Mouse (Mus musculus): Measurements from ENCODE around the gene Slfn4. TPM values are rescaled to one million over a fixed set of nuclear protein-coding genes. Genes with fewer than 3 reads are reported as not detected.
"Not testable (repeated sequence)": the region's sequence is repeated elsewhere in the genome, so short reads cannot be mapped to it uniquely, and the experiment has no call there.

The Slfn4 gene
- under 1 TPM; 0.31 to 0.59 TPM for total RNA-seq (2021)
- long read RNA-seq, experiment 1, result 0 reads
- long read RNA-seq, experiment 2, partial matches to known transcripts, result 0 of 1 reads
- long read RNA-seq, experiment 2, other reads (novel, unspliced or antisense), result 1 of 1 reads

DNA sequence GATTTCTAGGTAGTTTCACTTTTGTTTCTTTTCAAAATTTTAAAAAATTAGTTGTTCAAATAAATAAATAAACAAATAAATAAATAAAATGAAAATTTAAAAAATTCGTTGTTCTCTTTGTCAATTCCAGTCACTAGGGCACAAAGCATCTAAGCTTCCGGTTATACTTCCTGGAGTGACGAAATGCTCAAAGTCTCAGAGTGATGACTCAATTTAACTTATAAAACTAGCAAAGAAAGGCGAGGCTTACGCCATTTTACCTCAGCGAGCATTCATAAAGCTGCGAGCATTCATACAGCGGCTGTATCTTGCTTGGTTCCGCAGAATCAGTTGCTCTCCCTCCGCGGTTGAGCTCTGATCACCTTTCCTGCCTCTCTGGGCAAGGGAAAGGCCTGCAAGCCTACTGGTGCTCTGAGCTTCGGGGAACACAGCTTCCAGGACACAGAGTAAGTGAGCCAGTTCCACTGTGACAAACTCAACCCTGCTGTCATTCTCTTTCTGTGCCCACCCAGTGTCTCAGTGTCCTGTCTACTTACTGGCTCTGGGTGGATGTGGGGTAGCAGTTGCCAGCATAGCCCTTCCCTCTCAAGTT, at the start of gene Slfn4:
Gene Slfn4, plus strand, starts transcription at position 239 of the 592 bp plus-strand sequence.
- DNase-seq (ENCODE audit: low spot score in 2 of 2), result no peak

DNA sequence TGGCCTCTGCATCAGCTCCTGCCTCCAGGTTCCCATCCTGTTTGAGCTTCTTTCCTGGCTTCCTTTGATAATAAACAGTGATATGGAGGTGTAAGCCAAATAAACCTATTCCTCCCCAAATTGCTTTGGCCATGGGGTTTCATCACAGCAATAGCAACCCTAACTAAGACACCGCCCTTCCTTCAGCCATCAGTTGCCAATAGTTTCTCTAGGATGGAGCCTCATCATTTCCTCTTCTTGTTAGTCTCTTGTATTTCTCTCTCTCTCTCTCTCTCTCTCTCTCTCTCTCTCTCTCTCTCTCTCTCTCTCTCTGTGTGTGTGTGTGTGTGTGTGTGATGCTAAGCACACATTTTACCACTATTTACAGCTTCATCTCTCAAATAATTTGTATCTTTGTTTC, 49.4 kb upstream of the Slfn4 start:
- not testable (repeated sequence) for DNase-seq (ENCODE audit: low spot score in 2 of 2)

DNA sequence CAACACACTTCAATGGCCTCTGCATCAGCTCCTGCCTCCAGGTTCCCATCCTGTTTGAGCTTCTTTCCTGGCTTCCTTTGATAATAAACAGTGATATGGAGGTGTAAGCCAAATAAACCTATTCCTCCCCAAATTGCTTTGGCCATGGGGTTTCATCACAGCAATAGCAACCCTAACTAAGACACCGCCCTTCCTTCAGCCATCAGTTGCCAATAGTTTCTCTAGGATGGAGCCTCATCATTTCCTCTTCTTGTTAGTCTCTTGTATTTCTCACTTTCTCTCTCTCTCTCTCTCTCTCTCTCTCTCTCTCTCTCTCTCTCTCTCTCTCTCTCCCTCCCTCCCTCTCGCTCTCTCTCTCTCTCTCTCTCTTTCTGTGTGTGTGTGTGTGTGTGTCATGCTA, 37.7 kb upstream of the Slfn4 start:
- DNase-seq (ENCODE audit: low spot score in 2 of 2), result not testable (repeated sequence)

DNA sequence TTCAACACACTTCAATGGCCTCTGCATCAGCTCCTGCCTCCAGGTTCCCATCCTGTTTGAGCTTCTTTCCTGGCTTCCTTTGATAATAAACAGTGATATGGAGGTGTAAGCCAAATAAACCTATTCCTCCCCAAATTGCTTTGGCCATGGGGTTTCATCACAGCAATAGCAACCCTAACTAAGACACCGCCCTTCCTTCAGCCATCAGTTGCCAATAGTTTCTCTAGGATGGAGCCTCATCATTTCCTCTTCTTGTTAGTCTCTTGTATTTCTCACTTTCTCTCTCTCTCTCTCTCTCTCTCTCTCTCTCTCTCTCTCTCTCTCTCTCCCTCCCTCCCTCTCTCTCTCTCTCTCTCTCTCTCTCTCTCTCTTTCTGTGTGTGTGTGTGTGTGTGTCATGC, 26.0 kb upstream of the Slfn4 start:
- not testable (repeated sequence) for DNase-seq (ENCODE audit: low spot score in 2 of 2)

DNA sequence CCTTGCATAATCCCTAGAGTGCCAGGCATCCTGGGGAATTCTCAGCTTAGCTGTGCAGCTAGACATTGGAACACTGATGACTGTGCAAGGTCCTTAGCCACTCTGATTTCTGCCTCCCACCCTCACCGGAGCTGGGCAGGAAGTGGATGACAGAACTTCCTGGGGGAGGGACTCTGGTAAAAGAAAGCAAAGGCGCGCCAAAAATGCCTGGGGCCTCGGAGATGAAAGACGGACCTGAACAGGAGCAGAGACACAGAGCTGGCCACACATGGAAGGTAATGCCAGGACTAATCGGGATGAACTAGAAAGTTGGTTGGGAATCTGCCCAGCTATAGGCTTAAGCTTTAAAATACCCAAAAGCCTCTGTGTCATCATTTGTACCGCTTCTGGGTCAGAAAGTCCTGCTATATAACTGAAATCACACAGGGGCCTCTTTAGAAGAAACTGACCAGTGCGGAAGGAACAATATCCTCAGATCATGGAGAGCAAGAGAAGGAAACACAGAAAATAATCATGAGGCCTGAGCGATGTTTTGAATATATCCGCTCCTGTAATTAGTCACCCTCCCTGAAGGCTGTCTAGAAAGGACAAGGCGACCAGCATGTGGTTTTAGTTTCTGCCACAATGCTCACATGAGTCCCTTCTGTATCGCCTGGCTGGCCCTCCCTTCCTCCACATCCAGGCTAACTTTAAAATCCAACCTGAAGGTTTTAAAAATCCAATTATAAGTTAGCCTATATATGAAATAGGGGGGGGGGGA, 16.3 kb downstream of the Slfn4 start, which contains the start of gene Slfn3:
Gene Slfn3, plus strand, starts transcription at position 197 of the 760 bp plus-strand sequence.
- DNase-seq (ENCODE audit: low spot score in 2 of 2), result no peak

DNA sequence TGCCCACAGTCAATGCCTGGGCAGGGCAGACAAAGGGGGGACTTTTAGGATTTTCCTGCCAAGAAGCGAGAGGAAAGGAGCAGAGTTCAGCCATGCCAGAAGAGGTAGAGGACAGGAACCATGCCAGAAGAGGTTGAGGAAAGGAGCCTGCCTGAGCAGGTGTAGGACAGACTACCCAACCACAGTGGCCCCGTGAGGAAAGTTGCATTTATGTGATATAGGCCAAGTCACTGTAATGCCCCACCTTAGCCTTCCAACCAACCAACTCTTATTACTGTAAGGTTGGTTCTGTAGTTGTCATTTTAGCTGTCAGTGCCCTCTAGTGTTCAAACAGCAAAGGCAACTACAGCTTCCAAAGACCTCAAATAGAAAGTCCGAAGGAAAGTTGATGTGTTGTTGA, 17.0 kb downstream of the Slfn4 start:
- no peak for DNase-seq (ENCODE audit: low spot score in 2 of 2)

DNA sequence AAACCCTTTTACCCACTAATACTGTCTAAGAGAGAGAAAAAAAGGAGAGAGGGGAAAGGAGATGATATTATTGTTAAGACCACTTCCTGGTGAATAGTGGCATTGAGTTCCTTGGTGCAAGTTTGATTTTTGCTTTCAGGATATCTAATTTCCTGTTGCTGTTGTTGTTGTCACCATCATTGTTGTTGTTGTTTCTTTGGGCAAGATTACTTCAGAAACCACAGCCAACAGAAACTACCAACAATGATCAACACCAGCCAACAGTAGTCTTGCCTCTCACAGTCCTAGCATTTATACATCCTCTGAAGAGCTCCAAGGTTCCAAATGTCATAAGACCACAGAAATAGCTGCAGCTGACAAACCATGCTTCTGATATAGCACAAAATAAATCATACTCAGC, 30.0 kb downstream of the Slfn4 start:
- DNase-seq (ENCODE audit: low spot score in 2 of 2), result no peak

DNA sequence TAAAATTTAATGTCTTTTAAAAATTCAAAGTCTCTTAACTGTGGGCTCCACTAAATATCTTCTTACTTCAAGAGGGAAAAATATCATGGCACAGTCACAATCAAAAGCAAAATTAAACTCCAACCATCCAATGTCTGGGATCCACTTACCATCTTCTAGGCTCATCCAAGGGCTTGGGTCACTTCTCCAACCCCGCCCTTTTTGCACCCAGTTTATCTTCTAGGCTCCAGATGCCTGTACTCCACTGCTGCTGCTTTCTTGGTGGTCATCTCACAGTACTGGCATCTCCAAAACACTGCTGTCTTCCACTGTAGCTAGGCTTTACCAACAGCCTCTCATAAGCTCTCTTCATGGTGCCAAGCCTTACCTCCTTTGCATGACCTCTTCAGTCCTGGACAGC, 41.1 kb downstream of the Slfn4 start:
- DNase-seq (ENCODE audit: low spot score in 2 of 2), result no peak

DNA sequence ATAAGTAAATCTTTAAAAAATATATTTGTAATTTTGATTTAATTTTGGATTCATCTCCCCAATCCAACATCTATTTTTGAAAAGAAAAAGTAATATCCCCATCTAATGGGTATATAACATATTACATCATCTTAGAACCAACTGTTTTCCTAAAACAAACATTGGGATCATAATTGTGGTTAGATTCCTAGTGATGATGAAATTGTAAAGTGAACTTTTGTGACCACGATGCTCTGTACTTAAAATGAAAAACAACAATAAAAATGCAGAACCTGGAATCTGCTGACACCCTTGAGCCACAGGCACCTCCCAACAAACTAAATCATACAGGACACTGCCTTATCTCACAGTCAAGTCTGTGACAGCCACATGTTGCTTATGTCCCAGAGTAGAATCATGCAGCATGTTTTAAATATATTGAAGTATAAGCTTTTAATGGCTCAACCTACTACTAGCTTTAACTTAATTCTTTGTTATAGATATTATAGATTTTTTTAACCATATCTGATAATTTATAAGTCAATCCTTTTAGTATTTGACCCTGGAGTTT, 46.4 kb downstream of the Slfn4 start:
- no peak for DNase-seq (ENCODE audit: low spot score in 2 of 2)

DNA sequence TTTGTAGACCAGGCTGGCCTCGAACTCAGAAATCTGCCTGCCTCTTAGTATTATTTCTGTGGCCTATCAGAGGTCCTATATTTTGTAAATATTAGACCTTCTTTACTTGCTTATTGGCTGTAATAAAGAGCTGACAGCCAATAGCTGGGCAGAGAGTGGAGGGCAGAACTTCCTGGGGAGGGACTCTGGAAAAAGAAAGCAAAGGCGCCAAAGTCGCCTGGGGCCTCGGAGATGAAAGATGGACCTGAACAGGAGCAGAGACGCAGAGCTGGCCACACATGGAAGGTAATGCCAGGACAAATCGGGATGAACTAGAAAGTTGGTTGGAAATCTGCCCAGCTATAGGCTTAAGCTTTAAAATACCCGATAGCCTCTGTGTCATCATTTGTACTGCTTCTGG, 48.4 kb downstream of the Slfn4 start:
- DNase-seq (ENCODE audit: low spot score in 2 of 2), result no peak

DNA sequence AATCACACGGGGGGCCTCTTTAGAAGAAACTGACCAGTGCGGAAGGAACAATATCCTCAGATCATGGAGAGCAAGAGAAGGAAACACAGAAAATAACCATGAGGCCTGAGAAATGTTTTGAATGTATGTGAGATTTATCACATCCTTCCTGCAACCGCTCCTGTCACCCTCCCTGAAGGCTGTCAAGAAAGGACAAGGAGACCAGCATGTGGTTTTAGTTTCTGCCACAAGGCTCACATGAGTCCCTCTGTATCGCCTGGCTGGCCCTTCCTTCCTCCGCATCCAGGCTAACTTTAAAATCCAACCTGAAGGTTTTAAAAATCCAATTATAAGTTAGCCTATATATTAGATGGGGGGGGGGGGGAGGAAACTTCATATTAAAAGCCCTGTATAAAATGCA, 48.8 kb downstream of the Slfn4 start:
- DNase-seq (ENCODE audit: low spot score in 2 of 2), result not testable (repeated sequence)

DNA sequence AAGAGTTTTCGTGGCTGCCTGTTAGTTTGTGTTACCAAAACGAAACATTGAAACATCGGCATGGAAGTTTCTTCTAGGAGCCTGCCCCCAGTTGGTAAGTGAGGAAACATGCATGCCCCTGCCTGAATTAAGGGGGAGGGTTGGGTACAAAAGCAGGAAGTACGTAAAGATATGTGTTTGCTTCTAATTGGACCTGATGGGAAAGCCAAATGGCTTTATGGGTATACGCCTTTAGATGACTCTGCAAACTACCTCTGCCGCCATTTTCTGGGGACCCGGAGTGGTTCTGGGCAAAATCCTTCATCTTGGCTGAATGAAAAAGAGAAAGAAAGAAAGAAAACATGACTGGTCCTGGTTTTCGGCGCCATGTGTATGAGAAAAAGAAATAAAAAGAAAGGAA, 49.2 kb downstream of the Slfn4 start:
- DNase-seq (ENCODE audit: low spot score in 2 of 2), result no peak

DNA sequence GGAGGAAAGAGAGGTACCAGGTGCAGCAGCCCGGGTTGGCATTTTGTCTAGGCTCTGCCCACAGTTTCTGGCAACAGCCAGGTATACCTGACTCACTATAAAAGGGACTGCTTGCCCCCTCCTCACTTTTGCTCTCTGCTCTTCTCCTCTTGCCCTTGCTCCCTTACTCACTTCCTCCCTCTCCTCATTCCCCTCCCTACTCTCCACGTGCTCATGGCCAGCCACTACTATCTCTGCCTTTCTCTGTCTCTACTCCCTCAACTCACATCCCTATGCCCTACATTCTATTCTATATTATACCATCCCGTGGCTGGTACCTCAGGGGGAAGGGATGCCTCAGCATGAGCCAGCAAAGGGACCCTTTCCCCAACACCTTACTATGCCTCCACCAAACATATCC, 49.8 kb downstream of the Slfn4 start:
- DNase-seq (ENCODE audit: low spot score in 2 of 2), result no peak

DNA sequence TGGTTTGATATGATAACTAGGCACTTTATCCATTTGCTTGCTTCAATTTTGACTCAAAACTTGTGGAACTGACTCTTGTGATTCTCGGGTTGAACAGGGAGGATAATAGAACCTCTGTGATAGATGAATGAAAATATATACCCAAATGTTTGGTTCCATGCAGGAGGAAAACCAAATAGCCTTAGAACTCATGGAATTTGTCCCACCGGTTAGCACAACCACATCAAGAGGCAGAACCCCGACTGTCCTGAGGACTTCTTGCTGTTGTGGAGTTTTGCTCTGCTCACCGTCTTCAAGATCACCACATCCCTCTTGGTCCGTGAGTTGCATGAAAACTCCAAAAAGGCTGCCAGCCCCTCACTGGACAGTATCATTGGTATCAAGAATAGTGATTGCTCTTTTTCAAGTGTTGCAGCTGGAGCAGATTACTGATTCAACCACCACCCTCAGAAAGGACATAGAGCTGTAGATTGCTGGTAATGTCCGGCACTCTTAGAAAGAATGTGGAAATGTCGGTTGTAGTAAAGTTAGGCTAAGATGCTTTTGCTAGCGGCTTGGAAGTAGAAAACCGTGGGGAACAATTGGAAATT, 50.5 kb downstream of the Slfn4 start:
- DNase-seq (ENCODE audit: low spot score in 2 of 2), result no peak

DNA sequence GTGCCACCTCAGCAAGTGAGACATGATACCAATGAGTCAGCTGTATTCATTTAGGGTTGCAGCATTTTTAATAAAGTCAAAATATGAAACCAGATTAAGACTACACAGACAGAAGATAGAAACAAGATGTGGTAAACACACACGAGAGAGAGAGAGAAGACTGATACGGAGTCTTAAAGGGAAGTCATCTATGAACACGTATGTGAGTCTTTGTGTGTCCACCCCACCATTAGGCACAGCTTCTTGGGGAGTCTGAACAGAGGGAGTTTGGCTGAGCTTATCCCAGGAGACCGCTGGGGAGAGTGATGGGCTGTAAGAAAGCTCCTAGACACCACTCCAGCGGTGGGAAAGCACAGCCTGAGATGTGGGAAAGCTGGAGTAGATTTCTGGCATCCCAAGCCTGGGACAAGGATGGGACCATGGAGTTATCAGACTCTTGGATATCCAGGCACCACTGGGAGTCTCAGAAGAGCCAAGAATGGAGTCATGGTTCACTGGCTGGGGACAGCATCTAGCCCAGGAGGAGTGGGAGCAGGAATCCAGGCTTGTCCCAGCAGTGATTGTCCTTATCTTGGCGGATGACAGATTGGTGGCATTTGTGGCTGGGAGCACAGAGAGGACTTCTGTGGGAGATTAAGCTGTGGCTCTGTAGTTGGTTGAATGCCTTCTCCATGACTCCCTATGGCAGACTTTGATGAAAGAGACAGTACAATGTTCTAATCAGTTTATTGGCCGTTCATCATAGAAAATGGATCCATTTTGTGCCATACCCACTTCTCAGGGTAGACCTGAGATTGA, 53.1 kb downstream of the Slfn4 start:
- no peak for DNase-seq (ENCODE audit: low spot score in 2 of 2)

DNA sequence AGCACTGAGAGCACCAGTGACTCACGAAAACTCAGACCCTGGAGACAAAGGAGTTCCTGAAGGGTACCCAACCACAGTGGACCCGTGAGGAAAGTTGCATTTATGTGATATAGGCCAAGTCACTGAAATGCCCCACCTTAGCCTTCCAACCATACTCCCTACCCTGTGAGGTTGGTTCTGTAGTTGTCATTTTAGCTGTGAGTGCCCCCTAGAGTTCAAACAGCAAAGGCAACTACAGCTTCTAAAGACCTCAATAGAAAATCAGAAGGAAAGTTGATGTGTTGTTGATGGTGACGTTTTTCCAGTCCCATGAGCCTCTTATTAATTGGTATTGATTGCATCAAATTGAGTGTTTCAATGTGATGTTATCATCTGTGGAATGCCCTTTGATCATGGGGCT, 56.0 kb downstream of the Slfn4 start:
- no peak for DNase-seq (ENCODE audit: low spot score in 2 of 2)

DNA sequence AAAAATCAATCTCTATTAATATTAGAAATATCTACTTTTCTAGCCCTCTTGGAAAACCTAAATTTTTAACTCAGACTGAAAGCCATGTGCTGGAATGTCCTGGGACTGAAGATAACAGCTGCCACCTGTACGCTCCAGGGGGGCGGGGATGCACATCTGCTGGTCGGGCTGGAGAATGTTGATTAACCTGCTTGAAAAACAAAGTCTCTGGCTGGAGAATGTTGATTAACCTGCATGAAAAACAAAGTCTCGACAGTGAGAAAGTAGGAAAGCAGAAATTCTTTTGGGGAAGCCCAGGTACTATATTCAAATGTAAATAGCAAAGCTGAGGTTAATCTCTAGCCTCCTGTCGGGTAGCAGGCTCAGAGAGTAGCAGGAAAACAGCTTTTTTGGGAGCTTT, 58.6 kb downstream of the Slfn4 start:
- DNase-seq (ENCODE audit: low spot score in 2 of 2), result not testable (repeated sequence)

DNA sequence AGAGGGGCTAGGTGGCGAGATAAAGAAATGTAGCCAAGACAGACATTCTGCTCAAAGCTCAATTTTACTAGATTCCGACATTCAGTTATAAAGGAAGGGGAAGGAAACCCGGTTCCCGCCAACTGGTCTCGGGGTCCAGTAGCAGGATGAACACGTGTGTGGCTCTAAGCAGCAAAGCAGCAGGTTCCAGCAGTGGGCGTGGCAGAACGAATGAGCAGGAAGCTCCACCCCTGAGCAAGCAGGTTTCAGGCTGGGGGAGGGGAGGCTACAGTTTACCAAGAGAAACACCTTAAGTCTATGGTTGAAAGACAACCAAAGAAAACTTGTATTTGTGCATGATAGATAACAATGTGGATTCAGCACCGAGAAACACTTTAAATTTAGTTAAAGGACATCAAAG, 62.4 kb downstream of the Slfn4 start:
- DNase-seq (ENCODE audit: low spot score in 2 of 2), result not testable (repeated sequence)

DNA sequence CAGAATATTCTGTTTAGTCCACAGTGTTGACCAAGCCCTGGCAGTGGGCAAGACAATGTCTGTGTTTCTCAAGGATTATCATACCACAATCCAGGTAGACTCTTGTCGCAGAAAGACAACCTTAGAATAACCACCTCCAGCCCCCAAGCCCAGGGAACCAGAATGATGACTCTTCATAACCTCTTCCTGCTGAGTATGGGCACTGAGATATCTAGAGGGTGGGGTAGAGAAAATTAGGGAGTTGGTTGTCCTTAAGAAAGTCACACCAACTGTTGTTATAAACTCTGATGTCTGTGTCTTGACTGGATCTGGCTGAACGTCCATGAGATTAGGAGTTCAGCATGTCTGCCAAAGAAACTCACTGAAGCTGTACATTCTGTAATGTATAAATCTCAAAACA, 63.4 kb downstream of the Slfn4 start:
- DNase-seq (ENCODE audit: low spot score in 2 of 2), result no peak

DNA sequence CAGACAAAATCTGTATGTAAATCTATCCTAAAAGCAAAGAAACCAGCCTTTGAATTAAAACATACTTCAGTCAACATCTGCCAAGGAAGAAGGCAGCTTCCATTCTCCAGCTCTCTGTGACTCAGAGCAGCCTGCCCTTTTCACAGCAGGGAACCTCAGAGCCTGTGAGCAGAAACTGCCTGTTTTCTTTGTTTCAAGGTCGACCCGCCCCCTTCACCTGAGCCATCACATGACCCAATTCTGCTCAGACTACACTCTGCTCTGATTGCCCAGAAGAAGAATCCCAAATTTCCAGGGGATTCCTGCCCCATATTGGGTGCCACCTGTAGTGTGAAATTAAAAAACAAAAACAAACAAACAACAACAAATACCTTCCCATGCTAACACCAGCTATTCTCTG, 64.8 kb downstream of the Slfn4 start:
- no peak for DNase-seq (ENCODE audit: low spot score in 2 of 2)
